Mouse (Mus musculus) liver, embryonic 14 days (tissue): ENCODE data around the gene Reg3g. TPM values are rescaled to one million over a fixed set of nuclear protein-coding genes. Genes with fewer than 3 reads are reported as not detected.

Source experiments
- polyA plus RNA-seq: library from polyadenylated mRNA; depleted of rRNA; stranded (reverse); fragments of >200 nt; gene quantifications from 2 replicates; pipeline ENCODE4 v1.2.3, GENCODE M21; 2012; rRNA removed

The Reg3g gene
- not detected in 2 replicates for polyA plus RNA-seq

DNA sequence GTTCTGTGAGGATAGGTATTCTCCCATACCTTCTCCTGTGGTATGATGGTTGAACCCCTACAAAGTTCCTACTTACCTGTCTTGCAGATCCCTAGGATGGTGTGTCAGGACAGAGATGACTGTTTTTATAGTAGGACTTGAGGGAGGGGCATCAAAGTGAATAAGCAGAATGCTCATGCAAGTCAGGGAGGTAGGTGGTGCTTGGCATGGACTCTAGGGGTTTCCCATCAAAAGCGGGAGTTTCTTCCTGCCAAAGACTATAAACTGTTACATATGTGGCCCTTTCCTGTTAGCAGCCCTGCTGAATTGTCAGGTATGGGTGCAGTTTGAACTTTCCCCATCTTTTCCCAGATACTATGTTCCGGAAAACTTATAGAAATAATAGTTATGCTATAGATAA, at the start of gene Reg3g:
TSS of gene Reg3g (minus strand) at position 101 of the 400 bp plus-strand sequence.

DNA sequence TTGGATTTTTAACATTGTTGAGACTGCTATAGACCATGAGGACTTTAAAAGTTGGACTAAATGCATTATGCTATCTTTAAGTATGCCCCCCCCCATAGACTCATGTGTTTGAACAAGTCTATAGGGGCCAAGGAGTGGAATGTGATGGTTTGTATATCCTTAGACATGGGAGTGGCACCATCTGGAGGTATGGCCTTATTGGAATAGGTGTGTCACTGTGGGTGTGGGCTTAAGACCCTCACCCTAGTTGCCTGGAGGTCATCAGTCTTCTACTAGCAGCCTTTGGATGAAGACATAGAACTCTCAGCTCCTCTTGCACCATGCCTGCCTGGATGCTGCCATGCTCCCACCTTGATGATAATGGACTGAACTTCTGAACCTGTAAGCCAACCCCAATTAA, 46.3 kb downstream of the Reg3g start, which contains the start of gene Reg1:
TSS of gene Reg1 (plus strand) at position 301 of the 400 bp plus-strand sequence.

Other genes with a start within 250 kb of the Reg3g start
- gene Reg3b, start 98.2 kb downstream of the Reg3g start, polyA plus RNA-seq, result not detected in 2 replicates
- not detected in 2 replicates for gene Reg3d, start 90.0 kb downstream of the Reg3g start, polyA plus RNA-seq
- gene Reg3a, start 88.2 kb downstream of the Reg3g start, polyA plus RNA-seq, result not detected in 2 replicates
- not detected in 2 replicates for gene Reg2, start 73.2 kb downstream of the Reg3g start, polyA plus RNA-seq
- gene Reg1, start 46.2 kb downstream of the Reg3g start, polyA plus RNA-seq, result 0.03 TPM in 1 of 2 replicates, not detected in the other